Mouse (Mus musculus) forebrain, embryonic 11.5 days (tissue): Measurements from ENCODE around the gene Gm21627. TPM values are rescaled to one million over a fixed set of nuclear protein-coding genes. Genes with fewer than 3 reads are reported as not detected.
"Not testable (repeated sequence)": the region's sequence is repeated elsewhere in the genome, so short reads cannot be mapped to it uniquely, and the experiment has no call there.

Experiments used
- ATAC-seq: fragments of 200-750 bp; cut with Nextera tagmentation; replicated peaks from 2 replicates; pipeline ENCODE4 v1.8.0; 2017; ENCODE audit warnings: moderate TSS enrichment; ENCODE audit not compliant: low FRiP score
- DNase-seq: peaks from one replicate; pipeline ENCODE4 v3.0.0-alpha.2; 2017; ENCODE audit warnings: low spot score
- H3K27ac ChIP-seq: fragments of 300-500 bp; sonication (generic); 2 replicates; pipeline ENCODE4 v1.5.1; 2014; ENCODE audit warnings: low read depth, low read length
- H3K27me3 ChIP-seq: fragments of 300-500 bp; sonication (generic); 2 replicates; pipeline ENCODE4 v1.6.1; 2014; ENCODE audit warnings: mild to moderate bottlenecking, low read length, mixed read lengths; ENCODE audit not compliant: control insufficient read depth, insufficient read depth
- H3K36me3 ChIP-seq: fragments of 300-500 bp; sonication (generic); 2 replicates; pipeline ENCODE4 v1.6.1; 2014; ENCODE audit warnings: mild to moderate bottlenecking, low read length, moderate library complexity, mixed read lengths; ENCODE audit not compliant: control insufficient read depth, insufficient read depth
- H3K4me1 ChIP-seq: fragments of 300-500 bp; sonication (generic); replicated peaks from 2 replicates; pipeline ENCODE4 v1.6.1; 2014; ENCODE audit warnings: low read length, mixed read lengths; ENCODE audit not compliant: control insufficient read depth, insufficient read depth
- H3K4me2 ChIP-seq: fragments of 300-500 bp; sonication (generic); 2 replicates; pipeline ENCODE4 v1.6.1; 2014; ENCODE audit warnings: low read depth, mild to moderate bottlenecking, low read length, moderate library complexity, mixed read lengths; ENCODE audit not compliant: severe bottlenecking
- H3K4me3 ChIP-seq: fragments of 300-500 bp; sonication (generic); 2 replicates; pipeline ENCODE4 v1.5.1; 2014; ENCODE audit warnings: low read depth, low read length
- H3K9ac ChIP-seq: fragments of 300-500 bp; sonication (generic); 2 replicates; pipeline ENCODE4 v1.6.1; 2014; ENCODE audit warnings: low read length
- H3K9me3 ChIP-seq: fragments of 300-500 bp; sonication (generic); 2 replicates; pipeline ENCODE4 v1.6.1; 2016; ENCODE audit warnings: low read length, mixed read lengths; ENCODE audit not compliant: control insufficient read depth
- WGBS: fragments of 180-500 bp; shearing (Covaris S2); extraction: QIAGEN DNeasy Blood & Tissue Kit; methylation state at CpG from one replicate; pipeline ENCODE4 v1.1.7; 2014; 5-methylcytosine and 5-hydroxymethylcytosine counted together
- polyA plus RNA-seq: library from polyadenylated mRNA; unstranded; fragments of >200 nt; fragmentation: Nextera tagmentation; extraction: Ambion mirVana; gene quantifications from 2 replicates; pipeline ENCODE4 v1.2.1, GENCODE M21; 2014

Gm21627 gene
- polyA plus RNA-seq = not detected in 2 replicates

DNA sequence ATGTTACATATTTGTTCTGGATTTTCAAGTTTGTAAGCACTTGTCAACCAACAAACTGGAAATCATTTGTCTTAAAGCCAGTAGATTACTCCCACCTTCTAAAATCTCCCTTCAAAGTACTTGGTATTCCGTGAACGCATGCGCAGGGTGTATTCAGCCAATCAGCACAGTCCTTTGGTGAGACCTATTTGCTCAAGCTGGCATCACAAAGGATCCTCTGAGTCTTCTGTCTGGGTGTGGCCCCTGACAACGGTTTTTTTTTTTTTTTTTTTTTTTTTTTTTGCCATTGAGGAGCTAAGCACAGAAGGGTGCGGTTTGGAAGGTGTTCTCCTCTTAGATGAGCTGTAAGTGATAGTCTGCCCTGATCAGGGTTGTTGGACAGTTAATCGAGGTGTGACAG is at the start of gene Gm21627:
Gene Gm21627, plus strand, starts transcription at position 301 of the 400 bp plus-strand sequence.
- WGBS = no CpG with 5 or more reads among the region's 6 CpGs
- not testable (repeated sequence) for ATAC-seq

More for the DNA sequence above, at the start of gene Gm21627:
- not testable (repeated sequence) for H3K4me1 ChIP-seq, H3K9me3 ChIP-seq, H3K27ac ChIP-seq, H3K9ac ChIP-seq, H3K27me3 ChIP-seq, H3K4me2 ChIP-seq, DNase-seq, H3K4me3 ChIP-seq, H3K36me3 ChIP-seq
